In the genomic region with DNA sequence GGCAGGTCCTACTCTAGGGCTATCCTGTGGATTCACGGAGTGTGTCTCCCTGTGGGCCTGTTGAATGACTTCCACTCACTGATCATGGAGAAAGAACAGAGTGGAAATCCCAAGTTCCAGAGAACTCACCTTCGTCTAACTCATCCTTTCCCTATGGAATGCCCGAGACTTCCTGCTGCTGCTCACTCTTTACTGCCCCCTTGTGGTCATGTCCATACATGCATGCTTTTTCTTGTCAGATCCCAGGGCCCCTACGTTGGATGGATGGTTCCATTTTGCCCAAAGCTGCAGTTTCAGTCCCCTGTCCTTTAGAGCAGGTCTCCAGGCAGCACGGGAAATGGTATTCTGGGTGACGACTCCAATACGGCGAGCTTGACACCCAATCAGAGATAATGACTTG, we compare ENCODE assay signal across 9 mouse cellular contexts. TPM values are rescaled to one million over a fixed set of nuclear protein-coding genes. Genes with fewer than 3 reads are reported as not detected.
DNase-seq lines count a peak whose midpoint lies in the region; ATAC-seq and TF ChIP-seq lines count a peak whose summit lies in the region.
"Had no signal": no experiment of that assay in that cellular context is flagged by ENCODE, and none has a peak within 500 bp of the region (broad histone marks: within the 10 kb centered on the region; RNA-seq: fewer than 3 reads in every experiment).

No protein-coding gene starts in this region.

- H3K79me2 ChIP-seq in MEL (ENCODE audit: control insufficient read depth, insufficient read depth, low read length, poor library complexity) = peaks cover 18% of the 10 kb centered on the region

- H3K9ac ChIP-seq in MEL (ENCODE audit: control insufficient read depth, low read depth, low read length, poor library complexity, severe bottlenecking) = peak overlapping the region; percentile 47; the same call in 1 of the 2 replicates
- no peak overlapping the region for H3K9ac ChIP-seq in heart, embryonic 11.5 days (ENCODE audit: low read depth, low read length)
- H3K9ac ChIP-seq: limb, embryonic 13.5 days had no signal

- WGBS in heart, embryonic 11.5 days (ENCODE audit: insufficient replicate concordance) = 10% methylated on average over 8 of the region's 8 CpGs

- TF ChIP-seq POLR2A in MEL (IDR thresholded peaks at IDR 0.05; ENCODE audit: control insufficient read depth in 1 of 2, insufficient read depth in 1 of 2, low read depth in 1 of 2, low read length in 2 of 2, poor library complexity in 1 of 2) = no peak

- TF ChIP-seq RAD21 in MEL (IDR thresholded peaks at IDR 0.05; ENCODE audit: low read depth, low read length) = peak; percentile 49

- peaks cover 0 to 10% of the 10 kb centered on the region in 2 experiments; a peak in 1 of 4 replicates for H3K4me1 ChIP-seq in MEL (ENCODE audit: control insufficient read depth in 1 of 2, insufficient read depth in 2 of 2, low read length in 2 of 2)
- H3K4me1 ChIP-seq in heart, embryonic 11.5 days (ENCODE audit: control insufficient read depth, insufficient read depth, low read length) = peaks cover 13% of the 10 kb centered on the region

- TF ChIP-seq EP300 in MEL (IDR thresholded peaks at IDR 0.05; ENCODE audit: low read depth in 1 of 2, low read length in 2 of 2) = no peak

- no peak overlapping the region for H3K27ac ChIP-seq in MEL (ENCODE audit: control insufficient read depth, low read depth, low read length)
- no peak overlapping the region for H3K27ac ChIP-seq in heart, embryonic 11.5 days (ENCODE audit: low read depth, low read length)
- H3K27ac ChIP-seq: limb, embryonic 13.5 days had no signal

- H3K27me3 ChIP-seq in MEL (ENCODE audit: control insufficient read depth in 1 of 2, insufficient read depth in 2 of 2, low read length in 2 of 2) = no peaks in the 10 kb centered on the region
- H3K27me3 ChIP-seq in heart, embryonic 11.5 days (ENCODE audit: control insufficient read depth, insufficient read depth, low read length) = no peaks in the 10 kb centered on the region
- H3K27me3 ChIP-seq: limb, embryonic 13.5 days had no signal

- H3K4me3 ChIP-seq in MEL (ENCODE audit: control insufficient read depth in 1 of 2, insufficient read depth in 1 of 2, low read depth in 2 of 2, low read length in 2 of 2) = peak overlapping the region; percentile 43 to 50
- H3K4me3 ChIP-seq in heart, embryonic 11.5 days (ENCODE audit: low read depth, low read length) = no peak overlapping the region
- H3K4me3 ChIP-seq: limb, embryonic 13.5 days had no signal

- TF ChIP-seq CTCF in MEL (IDR thresholded peaks at IDR 0.05 in 2 of 3, conservative IDR thresholded peaks at IDR 0.05 in 1 of 3; ENCODE audit: control insufficient read depth in 1 of 3, insufficient read depth in 1 of 3, low read depth in 2 of 3, low read length in 3 of 3, poor library complexity in 1 of 3, severe bottlenecking in 1 of 3) = peak; percentile 82 to 98 (median 87)

- H3K4me2 ChIP-seq in heart, embryonic 11.5 days = peak overlapping the region; percentile 25; the same call in 1 of the 2 replicates
- H3K4me2 ChIP-seq: limb, embryonic 13.5 days had no signal

- no peaks in the 10 kb centered on the region for H3K9me3 ChIP-seq in MEL (replicated peaks; ENCODE audit: insufficient read depth, low read length)
- H3K9me3 ChIP-seq in heart, embryonic 11.5 days (replicated peaks; ENCODE audit: control insufficient read depth, low read length) = no peaks in the 10 kb centered on the region
- H3K9me3 ChIP-seq: limb, embryonic 13.5 days had no signal

- H3K36me3 ChIP-seq in MEL (ENCODE audit: control insufficient read depth in 1 of 2, insufficient read depth in 2 of 2, low read length in 2 of 2) = peaks cover 2% of the 10 kb centered on the region in 2 experiments; a peak in 1 of 4 replicates
- peaks cover 22% of the 10 kb centered on the region for H3K36me3 ChIP-seq in heart, embryonic 11.5 days (ENCODE audit: control insufficient read depth, insufficient read depth, low read length)

- peak; percentile 72 to 93 for DNase-seq in adrenal gland, adult (ENCODE audit: inconsistent age in 2 of 2, low spot score in 1 of 2)
- DNase-seq in adrenal gland, adult 8-10 months = no peak
- peak; percentile 90 for DNase-seq in MEL (ENCODE audit: low read depth, low spot score)
- peak; percentile 55 to 81 for DNase-seq in cerebellum, postnatal 4 days (ENCODE audit: low spot score in 2 of 2)
- peak; percentile 72 to 86 for DNase-seq in layer of hippocampus, postnatal 14 days (ENCODE audit: low spot score in 2 of 2)
- DNase-seq in lung, postnatal 36 days = peak; percentile 90
- peak; percentile 33 to 49 for DNase-seq in spleen, postnatal 36 days (ENCODE audit: low spot score in 2 of 2)

- ATAC-seq in heart, embryonic 11.5 days (replicated peaks; ENCODE audit: insufficient number of reproducible peaks, low FRiP score, low TSS enrichment) = no peak

TF ChIP-seq in MEL, 35 proteins besides CTCF, POLR2A, EP300 and RAD21:
- TF ChIP-seq POLR2AphosphoS5 (IDR thresholded peaks at IDR 0.05; ENCODE audit: borderline replicate concordance, low read depth, low read length) (no peak), UBTF (IDR thresholded peaks at IDR 0.05; ENCODE audit: borderline replicate concordance, insufficient read depth, low read depth, low read length) (no peak), NRF1 (IDR thresholded peaks at IDR 0.05; ENCODE audit: insufficient read depth, low read depth, low read length, poor library complexity, severe bottlenecking) (no peak), CHD2 (IDR thresholded peaks at IDR 0.05; ENCODE audit: low read length) (no peak), KAT2A (conservative IDR thresholded peaks at IDR 0.05; ENCODE audit: low read depth, low read length) (no peak), RCOR1 (IDR thresholded peaks at IDR 0.05; ENCODE audit: low read depth, low read length) (no peak), MYC (IDR thresholded peaks at IDR 0.05; ENCODE audit: low read depth, low read length) (peak; percentile 76), GABPA (IDR thresholded peaks at IDR 0.05; ENCODE audit: low read depth, low read length) (no peak), NELFE (IDR thresholded peaks at IDR 0.05; ENCODE audit: low read depth, low read length) (no peak), ZNF384 (IDR thresholded peaks at IDR 0.05; ENCODE audit: low read depth, low read length) (no peak), ZC3H11A (IDR thresholded peaks at IDR 0.05; ENCODE audit: low read depth, low read length) (0 out of 2 replicates have a peak, but pooled peaks have one; percentile 30), TBP (IDR thresholded peaks at IDR 0.05; ENCODE audit: low read depth, low read length) (no peak), ELF1 (IDR thresholded peaks at IDR 0.05; ENCODE audit: low read depth, low read length) (peak; percentile 39; the same call in 1 of the 2 replicates), MAX (IDR thresholded peaks at IDR 0.05; ENCODE audit: low read length) (0 out of 2 replicates have a peak, but pooled peaks have one; percentile 25), USF1 (IDR thresholded peaks at IDR 0.05; ENCODE audit: low read depth, low read length) (no peak), MEF2A (IDR thresholded peaks at IDR 0.05; ENCODE audit: extremely low read depth, insufficient replicate concordance, low read depth, low read length, poor library complexity, severe bottlenecking) (no peak), ETS1 (IDR thresholded peaks at IDR 0.05; ENCODE audit: low read depth, low read length) (no peak), E2F4 (IDR thresholded peaks at IDR 0.05; ENCODE audit: borderline replicate concordance, low read depth, low read length) (no peak), TAL1 (IDR thresholded peaks at IDR 0.05; ENCODE audit: low read length) (no peak), POLR2AphosphoS2 (IDR thresholded peaks at IDR 0.05; ENCODE audit: low read length) (no peak), MXI1 (IDR thresholded peaks at IDR 0.05; ENCODE audit: low read depth, low read length) (0 out of 2 replicates have a peak, but pooled peaks have one; percentile 32), SIN3A (IDR thresholded peaks at IDR 0.05; ENCODE audit: low read length) (0 out of 2 replicates have a peak, but pooled peaks have one; percentile 22), JUND (IDR thresholded peaks at IDR 0.05; ENCODE audit: low read depth, low read length) (no peak), SMC3 (IDR thresholded peaks at IDR 0.05; ENCODE audit: low read depth, low read length) (peak; percentile 76), ZKSCAN1 (IDR thresholded peaks at IDR 0.05; ENCODE audit: low read depth, low read length) (no peak), MAFK (IDR thresholded peaks at IDR 0.05; ENCODE audit: borderline replicate concordance, low read depth, low read length) (no peak)
TF ChIP-seq in MEL: peak in this region for 7.

RNA-seq across cellular contexts. Expression of gene Rplp0, which starts 3.0 kb away (rescaled TPM):
- total RNA-seq in adrenal gland, adult 8-10 months (2022) = 100 to 1,000 TPM; 682 to 769 (median 720) TPM
- total RNA-seq in MEL (2012; rRNA removed) = 2,878 and 3,028 TPM in 2 replicates
- 1,000 to 10,000 TPM; 3,294 to 4,164 TPM for polyA plus RNA-seq in MEL (2012; ENCODE audit: insufficient read depth in 1 of 2, insufficient read length in 2 of 2, low read depth in 1 of 2, low replicate concordance in 2 of 2, missing spikeins in 1 of 2)
- 1,182 and 1,275 TPM in 2 replicates for polyA plus RNA-seq in heart, embryonic 11.5 days (2014; fragmentation: Nextera tagmentation; extraction: Ambion mirVana)
- total RNA-seq in layer of hippocampus, postnatal 14 days (2021) = 100 to 1,000 TPM; 347 to 378 TPM

RNA-seq across cellular contexts. Expression of gene Gcn1l1, which starts 8.8 kb away (rescaled TPM):
- 10 to 100 TPM; 69.2 to 98.2 (median 77.7) TPM for total RNA-seq in adrenal gland, adult 8-10 months (2022)
- 79.7 and 93.8 TPM in 2 replicates for total RNA-seq in MEL (2012; rRNA removed)
- polyA plus RNA-seq in MEL (2012; ENCODE audit: insufficient read depth in 1 of 2, insufficient read length in 2 of 2, low read depth in 1 of 2, low replicate concordance in 2 of 2, missing spikeins in 1 of 2) = 100 to 1,000 TPM in 1 of 2 experiments, 10 to 100 TPM in 1; 88.2 to 123 TPM
- 29.7 and 33.5 TPM in 2 replicates for polyA plus RNA-seq in heart, embryonic 11.5 days (2014; fragmentation: Nextera tagmentation; extraction: Ambion mirVana)
- total RNA-seq in layer of hippocampus, postnatal 14 days (2021) = 10 to 100 TPM; 69.1 to 71.5 TPM

RNA-seq across cellular contexts. Expression of gene Pxn, which starts 49.7 kb away (rescaled TPM):
- total RNA-seq in adrenal gland, adult 8-10 months (2022) = 10 to 100 TPM; 32.1 to 64.5 (median 44.8) TPM
- 12.7 and 15.2 TPM in 2 replicates for total RNA-seq in MEL (2012; rRNA removed)
- 100 to 1,000 TPM in 1 of 2 experiments, 10 to 100 TPM in 1; 29.2 to 167 TPM for polyA plus RNA-seq in MEL (2012; ENCODE audit: insufficient read depth in 1 of 2, insufficient read length in 2 of 2, low read depth in 1 of 2, low replicate concordance in 2 of 2, missing spikeins in 1 of 2)
- polyA plus RNA-seq in heart, embryonic 11.5 days (2014; fragmentation: Nextera tagmentation; extraction: Ambion mirVana) = 11.7 and 14.4 TPM in 2 replicates
- total RNA-seq in layer of hippocampus, postnatal 14 days (2021) = 10 to 100 TPM; 33.1 to 38.7 TPM
